Mouse (Mus musculus) thymus, adult 18-20 months (tissue): ENCODE data around the gene Theg.

Experiments
- DNase-seq, 2 experiments: peaks; one replicate each; pipeline ENCODE4 v3.0.0; 2022; ENCODE audit warnings: mixed read lengths in 2 of 2

Theg gene

DNA sequence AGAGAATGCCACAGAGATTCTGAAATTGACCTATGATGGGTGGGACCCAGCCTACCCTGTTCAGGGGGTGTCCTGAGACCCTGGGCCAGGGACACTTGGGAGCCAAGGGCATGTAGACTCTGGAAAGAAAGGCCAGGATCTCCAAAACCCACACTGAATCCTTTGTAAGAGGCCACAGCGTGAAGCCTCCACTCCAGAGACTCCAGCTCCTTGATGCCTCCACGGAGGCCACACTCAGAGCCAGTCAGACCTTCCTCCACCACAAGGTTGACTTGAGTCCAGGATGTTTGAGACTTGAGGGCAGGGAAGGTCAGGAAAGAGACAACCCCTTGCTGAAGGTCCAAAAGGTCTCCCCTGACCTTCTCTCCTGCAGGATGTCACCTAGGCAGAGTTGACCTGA is 52.7 kb downstream of the Theg start:
- DNase-seq: no peak

DNA sequence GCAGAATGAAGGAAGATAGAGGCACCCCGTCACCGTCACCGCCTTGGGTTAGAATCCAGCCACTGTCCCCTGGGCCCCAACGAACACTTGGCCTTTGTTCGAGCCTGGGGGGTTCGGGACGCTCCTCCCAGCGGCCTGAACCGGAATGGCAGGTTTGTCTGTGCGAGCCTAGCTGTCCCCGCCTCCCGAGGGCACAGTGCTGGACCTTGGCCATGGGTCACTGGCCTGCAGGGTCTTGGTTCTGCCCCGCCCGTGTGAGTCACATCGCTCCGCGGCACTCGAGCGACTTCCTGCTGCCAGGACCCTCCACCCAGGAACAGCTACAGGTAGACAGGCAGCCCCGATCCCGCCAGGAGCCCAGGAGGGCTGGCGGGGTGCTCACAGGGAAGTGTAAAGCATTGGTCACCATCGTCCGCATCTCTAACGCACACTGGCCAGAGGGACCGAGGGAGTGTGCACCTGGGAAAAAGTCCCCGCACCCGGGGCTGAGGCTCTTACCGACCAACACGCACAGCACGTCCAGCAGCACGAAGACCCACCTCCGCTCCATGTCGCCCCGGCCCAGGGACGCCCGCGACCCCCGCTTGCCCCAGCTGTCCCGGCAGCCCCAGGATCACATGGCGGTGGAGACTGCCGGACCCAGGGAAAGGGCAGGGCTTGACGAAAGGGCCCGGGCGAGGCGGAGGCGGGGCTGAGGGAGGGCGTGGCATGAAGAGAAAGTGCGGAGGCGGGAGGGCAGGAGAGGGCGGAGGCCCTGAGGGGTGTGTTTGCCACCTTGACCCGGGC is 53.8 kb downstream of the Theg start, which contains the start of gene Plpp2:
Gene Plpp2 (minus strand): TSS at position 671 of the 786 bp plus-strand sequence.
- DNase-seq: peak; percentile 47 to 51

DNA sequence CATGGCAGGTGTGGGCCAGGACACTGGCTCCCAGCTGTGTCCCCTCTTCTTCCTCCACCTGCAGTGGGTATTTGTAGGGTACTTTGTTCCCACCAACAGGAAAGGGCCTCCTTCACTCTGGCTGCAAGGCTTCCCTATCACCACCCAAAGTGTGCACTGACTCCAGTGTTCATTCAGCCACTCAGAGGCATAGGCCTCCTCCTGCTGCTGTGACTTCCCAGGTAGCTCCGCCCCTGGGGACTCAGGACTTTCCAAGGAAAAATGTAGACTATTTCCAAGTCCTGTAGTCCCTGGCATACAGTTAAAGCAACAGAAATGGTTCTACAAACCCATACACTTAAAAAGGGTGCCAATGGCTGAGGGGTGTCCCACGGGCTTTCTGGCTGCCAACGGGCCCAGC is 54.5 kb downstream of the Theg start:
- peak in 1 of 2 experiments; percentile 3 for DNase-seq

DNA sequence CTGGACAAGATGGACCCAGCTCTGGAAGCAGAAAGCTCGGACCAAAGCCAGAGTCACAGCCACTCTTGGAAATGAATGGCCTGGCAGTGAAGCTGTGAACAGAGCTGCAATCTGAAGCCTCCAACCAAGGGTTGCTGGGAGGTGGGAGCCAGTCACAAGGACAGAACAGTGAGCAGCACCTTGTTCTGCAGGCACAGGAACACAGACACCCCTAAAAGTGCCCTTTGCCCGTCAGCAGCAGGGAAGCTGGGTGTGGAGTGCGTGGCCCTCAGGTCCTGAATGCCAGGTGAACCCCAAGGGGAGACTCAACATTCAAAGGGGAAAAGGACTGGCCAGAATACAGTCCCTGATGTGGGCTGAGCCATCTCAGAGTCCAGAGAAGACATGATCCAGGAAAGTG is 55.5 kb downstream of the Theg start:
- DNase-seq: no peak

DNA sequence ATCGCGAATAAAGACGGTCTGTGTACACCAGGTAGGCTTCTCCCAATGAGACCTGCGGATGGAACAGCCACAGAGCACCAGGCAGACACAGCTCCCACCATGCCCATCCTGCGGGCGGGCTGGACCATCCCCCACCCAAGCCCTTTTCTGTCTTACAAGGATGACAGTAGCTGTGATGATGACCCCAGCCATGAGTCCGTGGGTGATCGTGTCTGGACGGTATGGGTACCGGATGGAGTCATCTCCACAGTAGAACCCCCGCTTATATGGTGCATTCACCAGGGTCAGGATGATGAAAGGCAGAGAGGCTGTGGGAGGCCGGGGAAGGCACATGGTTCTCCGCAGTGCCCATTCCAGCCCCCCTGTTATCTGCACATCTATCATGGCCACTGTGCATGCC is 56.4 kb downstream of the Theg start:
- DNase-seq: no peak

DNA sequence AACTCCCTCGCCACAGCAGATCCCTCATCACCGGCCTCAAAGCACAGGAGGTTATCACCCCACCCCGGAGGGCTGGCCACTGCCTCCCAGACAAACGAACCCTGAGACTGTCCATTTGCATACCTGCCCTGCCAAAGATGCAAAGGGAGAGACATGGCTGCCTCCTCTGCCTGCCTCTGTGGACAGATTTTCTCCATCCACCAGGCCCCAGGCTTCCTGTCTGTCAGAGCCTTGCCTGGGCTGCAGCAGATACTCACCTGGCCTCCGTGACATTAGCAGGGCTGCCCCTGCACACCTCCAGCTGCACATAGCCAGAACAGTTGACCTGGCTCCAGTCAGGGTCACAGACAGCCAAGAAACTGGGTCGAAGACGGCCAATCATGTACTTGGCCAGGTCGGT is 56.9 kb downstream of the Theg start:
- DNase-seq: no peak

DNA sequence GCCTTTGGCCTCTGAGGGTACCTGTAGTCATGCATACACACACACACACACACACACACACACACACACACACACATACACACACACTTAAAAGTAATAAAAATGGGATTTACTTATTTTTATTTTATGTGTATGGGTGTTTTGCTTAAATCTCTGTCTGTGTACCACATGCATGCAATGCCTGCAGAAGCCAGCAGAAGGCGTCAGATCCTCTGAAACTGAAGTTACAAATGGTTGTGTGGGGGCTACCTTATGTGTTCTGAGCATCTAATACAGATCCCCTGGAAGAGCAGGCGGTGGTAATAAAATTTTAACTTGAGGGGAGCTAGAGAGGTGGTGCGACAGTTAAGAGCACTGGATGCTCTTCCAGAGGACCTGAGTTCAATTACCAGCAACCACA is 59.0 kb downstream of the Theg start:
- DNase-seq: no peak

DNA sequence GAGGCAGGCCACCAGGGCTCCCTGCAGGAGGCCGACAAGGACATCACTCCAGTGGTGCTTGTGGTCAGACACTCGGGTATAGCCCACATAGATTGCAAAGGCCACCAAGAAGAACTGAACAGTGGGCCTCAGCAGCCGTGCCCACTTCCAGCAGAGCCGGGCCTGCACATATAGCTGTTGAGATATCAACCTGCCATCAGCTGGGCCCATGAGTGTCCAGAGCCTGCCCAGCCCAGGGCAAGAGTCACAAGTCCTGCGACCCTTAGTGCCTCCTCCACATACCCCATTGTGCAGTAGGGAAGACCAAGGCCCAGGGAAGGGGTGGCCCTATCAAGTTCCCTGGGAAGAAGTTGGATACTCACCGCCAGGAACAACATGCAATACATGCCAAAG is 59.7 kb downstream of the Theg start:
- DNase-seq: no peak

DNA sequence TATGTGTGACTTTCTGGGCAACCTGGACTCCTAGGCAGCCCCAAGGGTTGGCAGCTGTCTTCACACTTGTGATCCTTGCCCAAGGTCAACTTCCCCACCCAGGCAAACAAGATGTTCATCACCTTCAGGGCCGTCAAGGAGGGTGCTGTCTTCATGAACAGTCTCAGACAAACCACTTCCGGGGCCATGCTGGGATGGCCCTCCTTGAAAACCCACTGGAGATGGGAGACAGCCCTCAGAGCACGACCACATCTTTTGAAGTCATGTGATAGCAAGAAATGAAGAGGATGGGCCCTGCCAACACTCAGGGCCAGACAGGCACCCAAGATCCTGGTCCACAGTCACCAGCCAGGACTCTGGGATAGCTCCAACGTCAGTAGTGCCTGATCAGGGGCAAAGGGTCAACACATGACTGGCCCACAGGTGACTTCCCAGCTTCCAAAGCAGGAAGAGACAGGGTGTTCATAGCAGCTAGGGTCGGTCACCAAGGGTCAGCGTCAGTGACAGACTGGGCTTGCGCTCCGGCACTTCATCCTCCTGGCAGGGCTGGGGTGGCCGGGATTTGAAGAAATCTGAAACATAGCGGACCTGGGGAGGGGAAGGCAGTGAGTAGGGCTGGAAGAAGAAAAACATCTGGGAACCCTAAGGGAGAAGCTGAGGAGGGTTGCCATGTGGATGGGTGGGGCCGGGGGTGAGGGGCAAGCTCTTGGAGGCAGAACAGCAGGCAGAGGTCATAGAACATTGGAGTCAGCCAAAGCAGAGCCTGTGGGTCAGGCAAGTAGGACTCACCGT is 60.3 kb downstream of the Theg start:
- DNase-seq: no peak
